Mouse (Mus musculus): ENCODE measurements around the gene Efcab11. TPM values are rescaled to one million over a fixed set of nuclear protein-coding genes. Genes with fewer than 3 reads are reported as not detected.

Gene Efcab11
- polyA plus RNA-seq, 1 experiment from 2014 or later: 1.4 TPM

GRCm38 (mm10) chr12:99723791-99724190 lies 160.4 kb downstream of the Efcab11 start:
- no peak overlapping the region for H3K27ac ChIP-seq
- H3K36me3 ChIP-seq (ENCODE audit: inconsistent target): no peaks in the 10 kb centered on the region
- WGBS (ENCODE audit: missing documents): 91% methylated on average over 8 of the region's 8 CpGs
- no peaks in the 10 kb centered on the region for H3K79me2 ChIP-seq (ENCODE audit: inconsistent target)
- H3K4me3 ChIP-seq (ENCODE audit: inconsistent target): no peak overlapping the region

GRCm38 (mm10) chr12:99721318-99721717 lies 162.9 kb downstream of the Efcab11 start:
- H3K27ac ChIP-seq: no peak overlapping the region
- no peak overlapping the region for H3K4me3 ChIP-seq (ENCODE audit: inconsistent target)
- 94% methylated on average over 10 of the region's 10 CpGs for WGBS (ENCODE audit: missing documents)

GRCm38 (mm10) chr12:99719777-99720176 lies 164.5 kb downstream of the Efcab11 start:
- Histone ChIP-seq H3K79me2 (ENCODE audit: inconsistent target) (no peaks in the 10 kb centered on the region), H3K27ac (no peak overlapping the region)
- WGBS (ENCODE audit: missing documents): 95% methylated on average over 11 of the region's 11 CpGs

More at GRCm38 (mm10) chr12:99721318-99721717, 162.9 kb downstream of the Efcab11 start:
- Histone ChIP-seq H3K79me2 (ENCODE audit: inconsistent target) (no peaks in the 10 kb centered on the region), H3K36me3 (ENCODE audit: inconsistent target) (no peaks in the 10 kb centered on the region)

GRCm38 (mm10) chr12:99718161-99718560 lies 166.1 kb downstream of the Efcab11 start:
- no peaks in the 10 kb centered on the region for H3K36me3 ChIP-seq (ENCODE audit: inconsistent target)
- WGBS (ENCODE audit: missing documents): 100% methylated on average over 2 of the region's 2 CpGs
- H3K79me2 ChIP-seq (ENCODE audit: inconsistent target): no peaks in the 10 kb centered on the region
- H3K27ac ChIP-seq: no peak overlapping the region
- H3K4me3 ChIP-seq (ENCODE audit: inconsistent target): no peak overlapping the region

More at GRCm38 (mm10) chr12:99719777-99720176, 164.5 kb downstream of the Efcab11 start:
- Histone ChIP-seq H3K4me3 (ENCODE audit: inconsistent target) (no peak overlapping the region), H3K36me3 (ENCODE audit: inconsistent target) (no peaks in the 10 kb centered on the region)

- H3K27ac ChIP-seq: no peak overlapping the region
- H3K79me2 ChIP-seq (ENCODE audit: inconsistent target): no peaks in the 10 kb centered on the region
- WGBS (ENCODE audit: missing documents): 97% methylated on average over 7 of the region's 8 CpGs
- H3K36me3 ChIP-seq (ENCODE audit: inconsistent target): no peaks in the 10 kb centered on the region
- H3K4me3 ChIP-seq (ENCODE audit: inconsistent target): no peak overlapping the region
Measured at GRCm38 (mm10) chr12:99716038-99716610, 168.1 kb downstream of the Efcab11 start.

GRCm38 (mm10) chr12:99715129-99716037 lies 168.9 kb downstream of the Efcab11 start:
- Histone ChIP-seq H3K27ac (no peak overlapping the region), H3K4me3 (ENCODE audit: inconsistent target) (no peak overlapping the region), H3K79me2 (ENCODE audit: inconsistent target) (no peaks in the 10 kb centered on the region), H3K36me3 (ENCODE audit: inconsistent target) (no peaks in the 10 kb centered on the region)
- 93% methylated on average over 9 of the region's 9 CpGs for WGBS (ENCODE audit: missing documents)

- H3K79me2 ChIP-seq (ENCODE audit: inconsistent target): no peaks in the 10 kb centered on the region
- no peak overlapping the region for H3K4me3 ChIP-seq (ENCODE audit: inconsistent target)
- H3K27ac ChIP-seq: no peak overlapping the region
- 84% methylated on average over 5 of the region's 5 CpGs for WGBS (ENCODE audit: missing documents)
- H3K36me3 ChIP-seq (ENCODE audit: inconsistent target): no peaks in the 10 kb centered on the region
Measured at GRCm38 (mm10) chr12:99712214-99712613, 172.0 kb downstream of the Efcab11 start.

GRCm38 (mm10) chr12:99702248-99702647 lies 182.0 kb downstream of the Efcab11 start:
- no peak overlapping the region for H3K27ac ChIP-seq
- no peaks in the 10 kb centered on the region for H3K36me3 ChIP-seq (ENCODE audit: inconsistent target)
- 98% methylated on average over 8 of the region's 8 CpGs for WGBS (ENCODE audit: missing documents)
- no peaks in the 10 kb centered on the region for H3K79me2 ChIP-seq (ENCODE audit: inconsistent target)
- no peak overlapping the region for H3K4me3 ChIP-seq (ENCODE audit: inconsistent target)

GRCm38 (mm10) chr12:99700380-99700779 lies 183.9 kb downstream of the Efcab11 start:
- Histone ChIP-seq H3K27ac (no peak overlapping the region), H3K36me3 (ENCODE audit: inconsistent target) (no peaks in the 10 kb centered on the region), H3K4me3 (ENCODE audit: inconsistent target) (no peak overlapping the region), H3K79me2 (ENCODE audit: inconsistent target) (no peaks in the 10 kb centered on the region)
- 35% methylated on average over 7 of the region's 7 CpGs for WGBS (ENCODE audit: missing documents)

- H3K36me3 ChIP-seq (ENCODE audit: inconsistent target): no peaks in the 10 kb centered on the region
- 97% methylated on average over 5 of the region's 5 CpGs for WGBS (ENCODE audit: missing documents)
- H3K4me3 ChIP-seq (ENCODE audit: inconsistent target): no peak overlapping the region
- no peaks in the 10 kb centered on the region for H3K79me2 ChIP-seq (ENCODE audit: inconsistent target)
- H3K27ac ChIP-seq: no peak overlapping the region
Measured at GRCm38 (mm10) chr12:99699379-99700023, 184.7 kb downstream of the Efcab11 start.

- Histone ChIP-seq H3K27ac (no peak overlapping the region), H3K36me3 (ENCODE audit: inconsistent target) (no peaks in the 10 kb centered on the region), H3K79me2 (ENCODE audit: inconsistent target) (no peaks in the 10 kb centered on the region), H3K4me3 (ENCODE audit: inconsistent target) (no peak overlapping the region)
- 100% methylated on average over 3 of the region's 3 CpGs for WGBS (ENCODE audit: missing documents)
Measured at GRCm38 (mm10) chr12:99694066-99694465, 190.2 kb downstream of the Efcab11 start.

- Histone ChIP-seq H3K79me2 (ENCODE audit: inconsistent target) (no peaks in the 10 kb centered on the region), H3K27ac (no peak overlapping the region), H3K36me3 (ENCODE audit: inconsistent target) (no peaks in the 10 kb centered on the region), H3K4me3 (ENCODE audit: inconsistent target) (no peak overlapping the region)
- 82% methylated on average over 6 of the region's 6 CpGs for WGBS (ENCODE audit: missing documents)
Measured at GRCm38 (mm10) chr12:99686418-99686992, 197.7 kb downstream of the Efcab11 start.

GRCm38 (mm10) chr12:99685451-99686100 lies 198.7 kb downstream of the Efcab11 start:
- WGBS (ENCODE audit: missing documents): 62% methylated on average over 11 of the region's 11 CpGs
- Histone ChIP-seq H3K4me3 (ENCODE audit: inconsistent target) (no peak overlapping the region), H3K79me2 (ENCODE audit: inconsistent target) (no peaks in the 10 kb centered on the region), H3K27ac (no peak overlapping the region), H3K36me3 (ENCODE audit: inconsistent target) (no peaks in the 10 kb centered on the region)

GRCm38 (mm10) chr12:99681681-99682080 lies 202.6 kb downstream of the Efcab11 start:
- H3K4me3 ChIP-seq (ENCODE audit: inconsistent target): no peak overlapping the region
- WGBS (ENCODE audit: missing documents): 96% methylated on average over 4 of the region's 4 CpGs
- H3K36me3 ChIP-seq (ENCODE audit: inconsistent target): no peaks in the 10 kb centered on the region
- H3K27ac ChIP-seq: no peak overlapping the region
- no peaks in the 10 kb centered on the region for H3K79me2 ChIP-seq (ENCODE audit: inconsistent target)

Data from macrophage (primary cell).